23 mouse cellular contexts compared by ENCODE assay signal in genomic region chr6:120995541-120995940, GRCm38 (mm10).
DNase-seq lines count a peak whose midpoint lies in the region; ATAC-seq and TF ChIP-seq lines count a peak whose summit lies in the region.
"Had no signal": no experiment of that assay in that cellular context is flagged by ENCODE, and none has a peak within 500 bp of the region (broad histone marks: within the 10 kb centered on the region; RNA-seq: fewer than 3 reads in every experiment).

No protein-coding gene starts in this region.

- WGBS in lung, postnatal 0 days = 56% methylated on average over 9 of the region's 9 CpGs
- WGBS in stomach, embryonic 16.5 days = 65% methylated on average over 9 of the region's 9 CpGs
- 59% methylated on average over 9 of the region's 9 CpGs for WGBS in cerebellum, adult 2 months

- no peak overlapping the region for H3ac ChIP-seq in C2C12 (ENCODE audit: control insufficient read depth, insufficient read length, low read depth)

- H3K79me3 ChIP-seq in C2C12 (ENCODE audit: low read depth) = no peaks in the 10 kb centered on the region

- no peaks in the 10 kb centered on the region for H3K9me3 ChIP-seq in lung, postnatal 0 days (ENCODE audit: low read length)
- no peaks in the 10 kb centered on the region for H3K9me3 ChIP-seq in stomach, embryonic 16.5 days (replicated peaks; ENCODE audit: control insufficient read depth, low read length)
- H3K9me3 ChIP-seq: embryonic facial prominence, embryonic 12.5 days; forebrain, embryonic 15.5 days; G1E; heart, embryonic 10.5 days; hindbrain, embryonic 12.5 days had no signal

- H3K79me2 ChIP-seq in C2C12 (ENCODE audit: control insufficient read depth, insufficient read depth) = no peaks in the 10 kb centered on the region

- H3K27ac ChIP-seq in lung, postnatal 0 days (ENCODE audit: low read length) = no peak overlapping the region
- peak overlapping the region; percentile 61 for H3K27ac ChIP-seq in stomach, embryonic 16.5 days (ENCODE audit: low read length)
- H3K27ac ChIP-seq in cerebellum, adult 2 months (ENCODE audit: insufficient read depth, low read length) = no peak overlapping the region
- H3K27ac ChIP-seq: embryonic facial prominence, embryonic 12.5 days; forebrain, embryonic 15.5 days; heart, embryonic 10.5 days; hindbrain, embryonic 12.5 days had no signal

- no peak overlapping the region for H3K9ac ChIP-seq in lung, postnatal 0 days (replicated peaks; ENCODE audit: low read depth)
- H3K9ac ChIP-seq in stomach, embryonic 16.5 days (ENCODE audit: low read length) = no peak overlapping the region
- H3K9ac ChIP-seq: embryonic facial prominence, embryonic 12.5 days; forebrain, embryonic 15.5 days; hindbrain, embryonic 12.5 days had no signal

- no peaks in the 10 kb centered on the region for H3K4me1 ChIP-seq in lung, postnatal 0 days (ENCODE audit: insufficient read depth, low read depth, low read length)
- H3K4me1 ChIP-seq in stomach, embryonic 16.5 days (ENCODE audit: control insufficient read depth, insufficient read depth, low read length) = peaks cover 8% of the 10 kb centered on the region
- peaks cover 30% of the 10 kb centered on the region for H3K4me1 ChIP-seq in cerebellum, adult 2 months (ENCODE audit: control insufficient read depth, insufficient read depth, low read length)
- H3K4me1 ChIP-seq: forebrain, embryonic 15.5 days; hindbrain, embryonic 12.5 days had no signal

- H3K4me3 ChIP-seq in lung, postnatal 0 days (ENCODE audit: low read depth, low read length) = no peak overlapping the region
- no peak overlapping the region for H3K4me3 ChIP-seq in C2C12 (ENCODE audit: insufficient read depth, poor library complexity, severe bottlenecking)
- no peak overlapping the region for H3K4me3 ChIP-seq in stomach, embryonic 16.5 days (replicated peaks; ENCODE audit: low read length)
- no peak overlapping the region for H3K4me3 ChIP-seq in cerebellum, adult 2 months (replicated peaks; ENCODE audit: insufficient read depth, low read depth, low read length)
- H3K4me3 ChIP-seq: embryonic facial prominence, embryonic 12.5 days; forebrain, embryonic 15.5 days; heart, embryonic 10.5 days; hindbrain, embryonic 12.5 days had no signal

- no peaks in the 10 kb centered on the region for H3K36me3 ChIP-seq in lung, postnatal 0 days (ENCODE audit: insufficient read depth, low read length)
- no peaks in the 10 kb centered on the region for H3K36me3 ChIP-seq in C2C12 (ENCODE audit: control insufficient read depth, insufficient read depth)
- H3K36me3 ChIP-seq in stomach, embryonic 16.5 days (ENCODE audit: control insufficient read depth, insufficient read depth, low read length) = peaks cover 3% of the 10 kb centered on the region; the same call in 1 of the 2 replicates

- no peak for TF ChIP-seq CTCF in lung, postnatal 0 days (IDR thresholded peaks at IDR 0.05)
- TF ChIP-seq CTCF in C2C12 (IDR thresholded peaks at IDR 0.05; ENCODE audit: control insufficient read depth, insufficient read depth, insufficient read length) = no peak
- no peak for TF ChIP-seq CTCF in cerebellum, adult 2 months (IDR thresholded peaks at IDR 0.05; ENCODE audit: borderline replicate concordance, insufficient read depth, low read depth, low read length)

- no peaks in the 10 kb centered on the region for H3K27me3 ChIP-seq in lung, postnatal 0 days (replicated peaks; ENCODE audit: insufficient read depth, low read length)
- no peaks in the 10 kb centered on the region for H3K27me3 ChIP-seq in C2C12 (ENCODE audit: control insufficient read depth, insufficient read depth, insufficient read length)
- no peaks in the 10 kb centered on the region for H3K27me3 ChIP-seq in stomach, embryonic 16.5 days (ENCODE audit: control insufficient read depth, insufficient read depth, low read length)
- H3K27me3 ChIP-seq in cerebellum, adult 2 months (ENCODE audit: control insufficient read depth, insufficient read depth, low read length) = no peaks in the 10 kb centered on the region
- H3K27me3 ChIP-seq: embryonic facial prominence, embryonic 12.5 days; forebrain, embryonic 15.5 days; hindbrain, embryonic 12.5 days had no signal

- peak; percentile 34 for DNase-seq in lung, postnatal 0 days (ENCODE audit: low spot score)
- DNase-seq in lung, postnatal 4 days = no peak
- DNase-seq in cerebellum, adult 2 months = no peak
- no peak for DNase-seq in MN1 (ENCODE audit: low spot score)
- DNase-seq in cerebellum, adult 11-12 months = no peak
- DNase-seq: adrenal gland, adult 2 months; adrenal gland, postnatal 25 days; cerebellum, adult 8-10 months; cerebellum, postnatal 14 days; embryo, embryonic 11 days; gastrocnemius, postnatal 36 days; heart, adult 18-20 months; heart, postnatal 10 days; heart, postnatal 4 days had no signal

- no peak for TF ChIP-seq POLR2A in cerebellum, adult 2 months (IDR thresholded peaks at IDR 0.05; ENCODE audit: borderline replicate concordance, insufficient read depth, low read length)

- TF ChIP-seq EP300 in lung, postnatal 0 days (IDR thresholded peaks at IDR 0.05) = no peak

- peak; percentile 73 for ATAC-seq in lung, postnatal 0 days
- ATAC-seq in granulocyte monocyte progenitor cell, adult 5-6 weeks (replicated peaks; ENCODE audit: poor library complexity, severe bottlenecking) = peak; percentile 41
- ATAC-seq in stomach, embryonic 16.5 days (ENCODE audit: insufficient read depth, low FRiP score) = peak; percentile 55; the same call in 1 of the 2 replicates
- ATAC-seq: forebrain, embryonic 15.5 days; hindbrain, embryonic 16.5 days had no signal

- H3K4me2 ChIP-seq in lung, postnatal 0 days (replicated peaks; ENCODE audit: low read depth, low read length) = no peak overlapping the region
- H3K4me2 ChIP-seq in stomach, embryonic 16.5 days (ENCODE audit: low read depth, low read length) = no peak overlapping the region
- H3K4me2 ChIP-seq: embryonic facial prominence, embryonic 12.5 days; forebrain, embryonic 15.5 days; hindbrain, embryonic 12.5 days had no signal

TF ChIP-seq in C2C12, 6 proteins besides CTCF, POLR2A, EP300 and RAD21:
- no peak for TF ChIP-seq FOSL1 (IDR thresholded peaks at IDR 0.05; ENCODE audit: insufficient read depth, low read length, poor library complexity, severe bottlenecking)
- no peak for TF ChIP-seq MYOG (IDR thresholded peaks at IDR 0.05; ENCODE audit: control insufficient read depth, extremely low read depth, insufficient read length)
- no peak for TF ChIP-seq MAX (IDR thresholded peaks at IDR 0.05)
- peak; percentile 2 for TF ChIP-seq USF1 (IDR thresholded peaks at IDR 0.05; ENCODE audit: low read depth)
